Mouse (Mus musculus): ENCODE results near the gene Dpf3. TPM values are rescaled to one million over a fixed set of nuclear protein-coding genes. Genes with fewer than 3 reads are reported as not detected.

Dpf3 gene
- total RNA-seq, 2 experiments from 2014 or later = 17.3 to 18.1 TPM

DNA sequence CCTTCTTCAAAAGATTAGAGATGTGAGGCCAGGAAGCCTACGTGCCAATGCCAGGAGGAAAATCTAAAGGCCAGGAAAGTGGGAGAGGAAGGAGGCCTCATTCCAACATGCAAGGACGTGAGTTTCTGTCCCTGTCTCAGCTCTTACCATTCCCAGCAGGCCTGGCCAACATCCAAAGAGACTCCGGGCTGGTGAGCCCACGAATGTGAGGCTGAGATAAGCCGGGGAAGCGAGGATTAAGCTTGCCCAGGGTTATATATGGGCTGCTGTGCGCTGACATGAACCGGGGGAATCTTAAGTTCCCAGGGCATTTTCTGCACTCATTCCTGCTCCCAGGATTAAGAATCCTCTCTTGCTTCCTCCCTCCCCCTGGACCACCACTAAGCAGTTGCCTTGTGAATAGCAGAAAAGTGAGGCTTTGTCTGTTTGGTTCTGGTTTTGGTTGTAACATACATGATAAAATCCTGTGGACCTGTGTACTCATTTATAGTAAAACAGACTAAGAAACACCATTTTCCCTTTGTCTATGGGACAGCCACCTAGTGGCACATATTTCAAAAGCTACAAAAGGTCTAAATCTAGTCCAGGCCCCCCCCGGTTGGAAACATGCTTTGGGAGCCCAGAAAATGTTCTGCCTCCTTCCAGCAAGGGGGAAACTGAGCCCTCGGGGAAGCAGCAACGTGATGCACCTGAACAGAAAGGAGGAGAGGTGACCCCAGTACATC is 62.6 kb downstream of the Dpf3 start:
- DNase-seq = peak; percentile 70 to 76
- intact Hi-C loops (cut with DNase I) = loop anchor here (5.0 kb wide), 1 partner anchor 313 kb away; no protein-coding TSS in a partner anchor

DNA sequence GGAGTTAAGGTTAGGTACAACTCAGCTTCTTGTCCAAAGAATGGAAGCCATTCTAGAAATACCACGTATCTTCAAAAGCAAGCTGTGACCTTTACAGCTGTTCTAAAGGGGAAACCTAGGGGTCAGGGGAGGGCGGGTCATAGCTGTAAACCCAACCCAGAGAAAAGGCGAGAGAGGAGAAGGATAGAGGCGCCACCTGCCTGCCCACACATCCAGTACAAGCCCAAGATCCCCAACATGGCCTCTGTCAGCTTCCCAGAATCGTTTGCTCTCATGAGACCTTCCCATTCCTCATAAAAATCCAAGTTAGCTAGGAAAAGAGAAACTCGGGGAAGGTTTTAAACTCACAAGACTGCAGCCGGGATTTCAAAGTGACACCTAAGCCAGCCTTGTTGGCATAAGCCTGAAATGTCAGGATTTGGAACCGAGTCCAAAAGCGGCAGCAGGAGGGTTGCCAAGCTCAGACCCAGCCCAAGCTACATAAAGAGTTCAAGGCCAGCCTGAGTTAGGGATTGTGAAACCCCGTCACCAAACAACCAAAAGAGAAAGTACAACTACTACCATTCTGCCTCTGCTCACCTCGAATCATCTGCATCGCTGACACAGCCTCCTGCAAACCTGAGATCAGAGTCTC is 63.3 kb downstream of the Dpf3 start:
- peak; percentile 37 to 38 for DNase-seq
- intact Hi-C loops (cut with DNase I) = loop anchor here (5.0 kb wide), 1 partner anchor 312 kb away; no protein-coding TSS in a partner anchor

DNA sequence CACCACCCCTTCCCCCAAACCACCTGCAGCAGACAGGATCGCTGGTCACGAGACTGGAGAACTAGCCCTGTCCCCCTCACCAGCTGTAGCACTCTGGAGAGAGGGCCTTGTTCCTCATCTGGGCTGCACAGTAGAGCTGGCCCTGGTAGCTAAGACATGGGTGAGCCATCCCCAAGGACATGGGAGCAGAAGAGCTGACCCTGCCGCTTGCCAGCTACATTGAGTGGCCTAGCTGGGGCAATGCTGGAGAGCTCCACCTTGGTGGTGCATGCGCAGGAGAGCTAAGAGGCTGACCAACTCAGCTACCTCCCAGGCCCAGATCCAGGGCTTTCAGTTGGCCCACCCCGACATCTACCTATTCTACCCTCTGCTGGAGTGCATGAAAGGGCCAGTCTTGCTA is 67.2 kb downstream of the Dpf3 start:
- intact Hi-C loops (cut with DNase I) = loop anchor here (5.0 kb wide), 1 partner anchor 308 kb away; no protein-coding TSS in a partner anchor
- peak in 1 of 2 experiments; percentile 17 for DNase-seq

DNA sequence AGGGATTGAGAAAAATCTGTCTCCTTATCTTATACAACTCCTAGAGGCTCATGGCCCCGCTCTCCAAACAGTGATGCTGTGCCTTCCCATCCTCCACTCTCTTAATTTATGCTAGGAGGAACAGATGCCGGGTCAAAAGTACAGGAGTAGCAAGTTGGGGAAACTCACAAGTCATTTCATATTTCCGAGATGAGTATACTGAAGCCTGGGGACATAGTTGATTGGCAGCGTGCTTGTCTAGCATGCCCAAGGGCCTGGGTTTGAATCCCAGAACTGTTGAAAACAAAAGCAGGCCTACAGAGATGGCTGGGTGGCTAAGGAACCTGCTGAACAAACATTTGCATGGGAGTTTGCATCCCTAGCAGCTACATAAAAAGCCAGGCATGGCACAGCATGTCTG is 72.3 kb downstream of the Dpf3 start:
- intact Hi-C loops (cut with DNase I) = no loop called here
- no peak for DNase-seq

DNA sequence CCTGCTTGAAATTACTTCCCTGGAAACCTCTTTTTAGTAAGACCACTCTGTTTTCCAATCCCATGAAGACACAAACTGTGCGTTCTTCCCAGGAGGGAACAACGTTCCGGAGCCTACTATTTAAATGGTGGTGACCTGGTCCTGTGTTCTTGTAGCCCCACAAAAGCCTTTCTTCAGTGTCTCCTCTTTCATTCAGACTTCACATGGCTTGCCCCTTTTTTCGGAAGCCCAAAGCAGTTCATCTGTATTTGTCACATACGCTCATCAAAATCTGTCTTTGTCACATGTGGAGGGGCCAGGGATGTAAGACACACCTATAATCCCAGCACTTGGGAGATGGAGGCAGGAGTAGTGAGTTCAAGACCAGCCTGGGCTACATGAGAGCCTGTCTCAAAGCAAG is 73.8 kb downstream of the Dpf3 start:
- intact Hi-C loops (cut with DNase I) = loop anchor here (5.0 kb wide), 1 partner anchor 74 kb away; the partner anchor contains the start of gene Dpf3
- no peak for DNase-seq

DNA sequence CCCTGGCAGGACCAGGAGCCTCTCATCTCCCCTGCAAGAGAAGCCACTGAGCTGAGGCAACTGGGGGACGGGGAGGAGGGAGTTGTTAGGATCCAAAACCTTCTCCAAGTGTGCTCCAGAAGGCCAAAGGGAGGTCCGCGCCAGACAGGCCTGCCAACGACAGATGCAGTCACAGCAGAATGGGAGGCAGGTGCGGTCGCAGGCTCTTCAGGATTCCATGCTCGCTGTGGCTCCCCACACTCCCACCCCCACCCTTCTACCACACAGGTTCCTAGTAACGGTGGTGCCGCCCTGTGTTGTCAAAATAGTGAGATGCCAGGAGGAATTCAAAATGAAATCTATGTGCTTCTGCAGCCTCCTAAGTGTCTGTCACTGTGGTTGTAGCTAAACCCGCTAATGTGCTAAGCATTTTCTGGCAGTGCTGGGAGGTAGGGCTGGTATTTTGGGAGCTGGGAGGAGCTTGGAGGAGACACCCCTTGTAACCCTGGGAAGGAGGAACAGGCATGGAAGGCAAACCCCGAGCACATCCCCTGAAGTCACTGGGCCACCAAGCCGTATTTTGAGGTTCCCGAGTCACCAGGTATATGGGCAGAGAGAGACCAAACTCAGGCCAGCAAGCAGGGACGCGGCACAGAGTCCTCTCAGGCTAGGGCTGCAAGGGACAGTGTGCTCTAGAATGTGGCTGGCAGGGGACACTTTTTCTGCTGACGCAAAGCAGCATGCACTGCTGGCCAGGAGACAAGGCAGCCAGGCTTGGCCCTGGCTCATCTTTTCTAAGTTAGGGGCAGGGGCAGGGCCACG is 75.6 kb downstream of the Dpf3 start:
- peak; percentile 72 to 83 for DNase-seq
- intact Hi-C loops (cut with DNase I) = loop anchor here (2.0 to 5.0 kb wide), 2 partner anchors 37 to 75 kb away; partner anchors contain the start of gene Dpf3

DNA sequence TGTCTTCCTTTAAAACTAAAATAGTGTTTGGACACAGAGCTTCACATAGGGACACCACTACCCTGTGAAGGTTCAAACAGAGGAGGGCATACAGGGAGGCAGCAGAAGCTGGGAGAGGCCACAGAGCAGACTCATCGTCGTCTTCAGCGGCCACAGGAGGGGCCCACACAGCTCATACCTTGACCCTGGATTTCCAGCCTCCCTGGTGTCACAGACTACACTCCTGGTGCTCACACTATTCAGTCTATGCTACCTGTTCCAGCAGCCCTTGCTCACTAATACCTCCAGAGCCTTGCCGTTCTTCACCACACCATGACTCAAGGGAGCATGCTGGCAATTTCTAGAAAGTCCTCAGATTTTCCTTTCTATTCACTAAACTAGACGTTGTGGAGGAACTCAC is 76.5 kb downstream of the Dpf3 start:
- DNase-seq = no peak
- intact Hi-C loops (cut with DNase I) = loop anchor here (2.0 to 5.0 kb wide), 2 partner anchors 36 to 76 kb away; partner anchors contain the start of gene Dpf3

DNA sequence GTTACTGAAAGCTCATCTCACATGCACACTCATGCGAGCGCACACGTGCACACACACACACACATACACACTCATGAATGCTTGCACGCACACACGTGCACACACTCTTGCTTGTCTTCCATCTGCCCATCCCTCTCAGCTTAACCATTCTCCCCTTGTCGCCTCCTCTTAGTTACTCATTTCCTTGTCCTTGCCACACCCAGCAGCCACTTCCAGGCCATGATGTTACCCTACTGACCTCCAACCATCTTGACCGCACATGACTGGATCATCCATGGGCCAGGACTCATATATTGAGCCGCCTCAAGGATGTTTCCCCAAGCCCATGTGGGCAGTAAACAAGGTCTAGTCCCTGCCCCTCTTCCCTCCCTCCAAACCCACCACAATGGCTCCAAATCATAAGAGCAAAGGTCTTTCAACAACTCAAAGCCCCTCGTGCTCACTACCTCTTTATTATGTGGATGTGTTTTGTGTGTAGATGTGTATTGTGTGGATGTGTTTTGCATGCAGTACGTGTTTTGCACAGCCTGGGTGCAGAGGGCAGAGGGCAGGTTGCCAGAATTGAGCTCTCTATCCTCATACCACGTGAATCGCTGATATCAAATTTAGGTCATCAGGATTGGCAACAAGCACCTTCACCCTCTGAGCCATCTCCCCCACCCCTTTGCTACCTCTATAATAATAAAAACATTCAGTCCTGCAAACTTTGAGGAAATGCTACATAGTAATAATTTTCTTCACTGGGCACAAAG is 82.0 kb downstream of the Dpf3 start:
- no peak for DNase-seq
- intact Hi-C loops (cut with DNase I) = no loop called here

DNA sequence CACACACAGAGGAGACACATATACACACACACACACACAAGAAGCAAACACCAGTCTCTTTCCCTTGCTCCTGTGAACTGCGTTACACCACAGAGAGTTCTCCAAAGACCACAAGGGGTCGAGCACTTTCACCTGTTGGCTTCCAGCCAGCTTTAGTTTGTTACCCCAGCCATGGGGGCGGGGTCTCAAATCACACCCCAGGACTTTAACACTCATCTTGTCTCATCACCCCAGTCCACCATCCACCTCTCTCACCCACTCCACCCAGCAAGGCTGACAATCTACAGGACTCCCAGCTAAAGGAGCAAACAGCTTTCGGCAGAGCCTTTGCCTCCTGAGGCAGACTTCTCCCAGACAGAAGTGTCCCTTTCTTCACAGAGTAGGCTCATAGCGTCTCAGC is 85.2 kb downstream of the Dpf3 start:
- intact Hi-C loops (cut with DNase I) = no loop called here
- no peak for DNase-seq

DNA sequence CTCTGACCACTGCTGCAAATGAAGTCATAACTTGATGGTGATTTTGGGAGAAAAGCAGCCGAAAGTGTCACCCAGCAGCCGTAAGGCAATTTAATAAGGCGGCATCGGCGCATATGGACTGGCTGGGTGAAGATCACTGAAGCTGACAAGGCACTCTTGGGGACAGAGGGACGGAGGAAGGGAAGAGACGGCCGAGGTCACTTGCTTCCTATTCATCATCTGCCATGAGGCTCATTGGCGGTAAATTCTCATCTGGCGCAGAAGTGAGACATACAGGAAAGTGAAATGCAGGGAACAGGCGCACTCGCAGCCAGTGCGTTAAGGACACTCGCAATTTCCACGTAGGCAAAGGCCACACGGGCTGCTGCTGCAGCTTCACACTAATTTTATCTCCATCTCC is 95.5 kb downstream of the Dpf3 start:
- DNase-seq = no peak
- intact Hi-C loops (cut with DNase I) = no loop called here

DNA sequence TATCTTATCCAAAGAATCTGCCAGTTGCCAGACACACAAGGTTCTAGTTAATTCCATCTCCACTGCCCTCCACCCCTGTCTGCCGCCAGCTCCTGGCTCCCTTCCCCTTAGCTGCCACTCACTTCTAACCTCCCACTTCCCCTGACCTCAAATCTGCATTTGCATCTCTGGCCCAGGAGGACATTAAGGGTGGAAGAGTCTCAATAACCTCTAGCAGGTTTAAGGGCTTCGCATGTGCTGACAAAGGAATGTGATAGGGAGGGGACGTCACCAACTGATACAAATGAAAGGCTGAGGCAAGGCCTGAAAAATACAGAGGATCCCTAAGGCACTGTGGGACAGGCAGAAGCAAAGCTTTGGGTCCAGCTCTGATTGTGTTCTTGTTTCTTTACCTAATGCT is 100.0 kb downstream of the Dpf3 start:
- no peak for DNase-seq
- intact Hi-C loops (cut with DNase I) = no loop called here

DNA sequence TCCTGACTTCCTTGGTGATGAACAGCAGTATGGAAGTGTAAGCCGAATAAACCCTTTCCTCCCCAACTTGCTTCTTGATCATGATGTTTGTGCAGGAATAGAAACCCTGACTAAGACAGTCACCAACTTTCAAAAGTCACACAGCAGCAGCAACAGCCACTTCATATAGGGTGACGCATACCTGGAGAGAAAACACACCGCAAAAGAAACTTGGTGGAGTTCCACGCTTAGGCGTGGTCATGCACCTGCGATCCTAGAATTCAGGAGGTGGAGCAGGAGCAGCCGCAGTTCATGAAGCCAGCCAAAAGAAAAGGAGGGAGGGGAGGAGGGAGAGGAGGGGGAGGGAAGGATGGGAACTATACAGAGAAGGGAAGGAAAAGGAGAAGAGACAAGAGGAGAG is 106.4 kb downstream of the Dpf3 start:
- DNase-seq = no peak
- intact Hi-C loops (cut with DNase I) = no loop called here

DNA sequence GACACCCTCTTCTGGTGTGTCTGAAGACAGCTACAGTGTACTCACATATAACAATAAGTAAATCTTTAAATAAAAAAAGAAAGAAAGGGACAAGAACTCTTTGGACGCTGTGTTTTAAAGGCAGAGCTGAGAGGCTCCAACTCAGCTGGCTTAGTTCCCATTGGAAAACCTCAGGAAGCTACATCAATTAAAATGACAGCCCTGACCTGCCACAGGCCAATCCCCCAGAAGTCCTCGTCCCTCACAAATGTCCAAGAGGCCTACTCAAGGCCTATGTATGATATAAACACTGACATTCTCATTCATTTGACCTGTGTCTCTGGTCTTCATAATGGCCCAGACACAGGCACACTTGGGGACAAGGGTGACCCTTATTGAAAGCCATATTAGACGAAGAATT is 107.5 kb downstream of the Dpf3 start:
- intact Hi-C loops (cut with DNase I) = no loop called here
- DNase-seq = no peak

DNA sequence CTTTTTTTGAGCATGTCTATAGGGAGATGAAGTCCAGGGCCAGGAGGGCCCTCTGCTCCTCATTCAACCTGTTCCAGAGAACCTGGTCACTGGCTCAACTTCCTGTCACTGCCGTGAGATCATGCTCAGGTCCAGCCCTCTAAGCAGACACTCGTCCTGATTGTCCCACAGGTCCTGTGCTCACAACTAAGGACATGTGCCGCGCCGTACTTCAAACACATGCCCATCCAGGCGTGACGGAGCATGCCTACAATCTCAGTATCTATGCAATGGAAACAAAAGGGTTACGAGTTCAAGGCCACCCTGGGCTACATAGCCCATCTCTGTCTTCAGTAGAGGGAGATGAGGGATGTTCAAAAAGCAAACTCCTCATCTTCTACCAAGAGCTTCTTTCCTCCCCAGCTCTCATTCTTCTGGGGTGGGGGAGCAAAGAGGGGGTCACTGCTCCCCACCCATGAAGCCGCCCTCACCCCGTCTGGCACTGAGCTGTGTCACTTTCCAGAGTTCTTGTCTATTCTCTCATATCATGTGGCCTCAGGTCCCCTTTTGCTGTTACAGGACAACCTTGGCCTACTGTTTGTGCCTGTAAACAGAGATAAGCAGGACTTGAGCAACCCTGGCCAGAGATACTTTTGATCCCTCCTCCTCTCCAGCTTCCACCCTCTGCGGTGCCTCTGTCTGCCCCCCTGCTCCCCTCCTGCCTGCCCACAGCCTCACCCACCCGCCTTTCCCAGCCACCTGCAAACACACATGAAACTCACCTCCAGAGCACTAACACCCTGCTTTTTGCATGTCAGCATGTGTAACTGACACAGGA is 112.3 kb downstream of the Dpf3 start:
- intact Hi-C loops (cut with DNase I) = loop anchor here (2.0 kb wide), 1 partner anchor 36 kb away; no protein-coding TSS in a partner anchor

DNA sequence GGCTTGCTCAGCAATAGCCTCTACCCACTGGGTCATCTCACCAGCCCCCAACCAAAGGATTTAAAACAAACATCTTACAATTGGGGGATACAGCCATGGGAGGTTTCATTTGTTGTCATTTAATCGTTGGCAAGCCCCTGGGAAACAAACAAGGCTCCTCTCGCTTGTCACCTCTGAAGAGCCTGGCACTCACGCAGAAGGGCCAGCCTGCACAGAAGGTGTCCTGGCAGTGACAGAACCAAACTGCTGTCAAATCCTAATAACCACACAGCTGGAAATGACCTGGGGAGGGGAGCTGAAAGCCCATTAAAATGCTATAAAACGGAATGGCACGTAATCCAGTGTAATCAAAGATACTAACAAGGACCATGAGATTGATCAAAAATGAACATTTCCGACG is 114.4 kb downstream of the Dpf3 start:
- DNase-seq = no peak
- intact Hi-C loops (cut with DNase I) = loop anchor here (5.0 kb wide), 1 partner anchor 251 kb away; no protein-coding TSS in a partner anchor

More for the DNA sequence above, 112.3 kb downstream of the Dpf3 start:
- peak; percentile 51 to 56 for DNase-seq

DNA sequence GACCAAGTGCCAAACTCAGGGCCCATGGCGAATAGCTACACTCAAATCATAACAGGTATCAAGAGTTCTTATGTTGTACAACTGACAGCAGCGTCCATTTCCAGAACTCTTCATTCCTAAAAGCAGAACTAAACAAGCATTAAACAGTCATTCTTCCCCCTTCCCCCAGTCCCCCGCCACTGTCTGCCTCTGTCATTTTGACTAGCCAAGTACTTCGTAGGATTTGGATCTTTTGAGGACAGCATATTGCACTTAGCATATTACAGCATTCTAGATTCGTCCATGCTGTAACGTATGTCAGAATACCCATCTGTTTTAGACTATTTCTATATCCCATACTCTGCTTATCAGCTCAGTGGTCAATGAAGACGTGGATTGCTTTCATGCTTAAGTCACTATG is 115.2 kb downstream of the Dpf3 start:
- no peak for DNase-seq
- intact Hi-C loops (cut with DNase I) = loop anchor here (5.0 kb wide), 1 partner anchor 250 kb away; no protein-coding TSS in a partner anchor

DNA sequence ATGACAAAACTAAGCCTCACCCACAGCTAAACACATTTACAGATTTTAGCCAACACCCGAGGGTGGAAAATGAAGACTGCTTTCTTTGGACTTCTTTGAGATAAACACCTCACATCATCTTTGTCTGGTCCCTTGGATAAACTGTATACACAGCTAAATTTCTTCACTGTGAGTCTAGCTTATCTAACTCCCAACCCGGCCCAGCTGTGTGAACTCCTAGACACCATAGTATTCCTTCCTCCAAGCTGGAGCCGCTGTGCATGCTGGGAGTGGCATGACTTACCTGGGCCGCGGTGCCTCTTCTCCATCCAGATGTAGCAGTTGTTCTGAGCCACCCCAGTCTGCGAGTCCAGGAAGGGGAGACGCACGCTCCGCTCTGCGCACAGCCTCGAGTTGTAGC is 117.3 kb downstream of the Dpf3 start:
- intact Hi-C loops (cut with DNase I) = loop anchor here (5.0 kb wide), 1 partner anchor 248 kb away; no protein-coding TSS in a partner anchor

DNA sequence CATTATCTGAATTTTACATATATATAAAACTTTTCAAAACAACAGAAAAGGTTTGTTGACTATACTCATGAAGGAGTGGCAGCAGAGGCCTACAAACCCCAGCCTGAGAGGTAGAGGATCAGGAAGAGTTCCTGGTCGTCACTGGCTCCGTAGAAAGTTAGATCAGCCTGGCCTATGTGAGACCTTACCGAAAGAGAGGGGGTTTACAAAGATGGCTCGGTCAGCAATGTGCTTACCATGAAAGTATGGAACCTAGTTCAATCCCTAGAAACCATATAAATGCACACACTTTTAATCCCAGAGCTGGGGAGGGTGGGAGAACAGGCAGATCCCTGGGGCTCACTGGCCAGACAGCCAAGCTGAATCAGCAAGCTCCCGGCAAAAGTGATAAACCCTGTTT is 118.1 kb downstream of the Dpf3 start:
- intact Hi-C loops (cut with DNase I) = loop anchor here (2.0 kb wide), 1 partner anchor 53 kb away; no protein-coding TSS in a partner anchor

More for the DNA sequence above, 117.3 kb downstream of the Dpf3 start:
- no peak for DNase-seq

DNA sequence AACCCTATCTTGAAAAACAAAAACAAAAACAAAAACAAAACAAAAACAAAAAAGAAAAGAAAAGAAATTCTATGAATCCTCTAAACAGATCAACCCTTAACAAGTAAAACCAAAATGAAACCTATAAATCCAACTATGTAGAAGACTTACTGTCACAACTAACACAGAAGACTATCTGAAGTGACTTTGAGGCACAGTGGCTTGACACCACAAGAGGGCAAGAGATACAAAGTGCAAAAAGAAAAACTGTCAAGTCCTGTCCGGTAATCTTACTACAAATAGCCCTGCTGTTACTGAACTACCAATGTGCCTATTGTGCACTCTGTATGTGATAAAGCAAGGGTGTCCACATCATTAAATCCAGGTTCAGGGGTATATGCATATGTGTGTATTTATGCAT is 120.0 kb downstream of the Dpf3 start:
- no peak for DNase-seq
- intact Hi-C loops (cut with DNase I) = loop anchor here (2.0 kb wide), 1 partner anchor 119 kb away; the partner anchor contains the start of gene Dpf3

More for the DNA sequence above, 118.1 kb downstream of the Dpf3 start:
- no peak for DNase-seq

All from heart, postnatal 10 days (tissue).